Mouse (Mus musculus) forebrain, embryonic 11.5 days (tissue): Measurements from ENCODE around the gene Mat2a. TPM values are rescaled to one million over a fixed set of nuclear protein-coding genes. Genes with fewer than 3 reads are reported as not detected.
"Not testable (repeated sequence)": the region's sequence is repeated elsewhere in the genome, so short reads cannot be mapped to it uniquely, and the experiment has no call there.

Experiments used
- ATAC-seq: fragments of 200-750 bp; cut with Nextera tagmentation; replicated peaks from 2 replicates; pipeline ENCODE4 v1.8.0; 2017; ENCODE audit warnings: moderate TSS enrichment; ENCODE audit not compliant: low FRiP score
- DNase-seq: peaks from one replicate; pipeline ENCODE4 v3.0.0-alpha.2; 2017; ENCODE audit warnings: low spot score
- H3K27ac ChIP-seq: fragments of 300-500 bp; sonication (generic); 2 replicates; pipeline ENCODE4 v1.5.1; 2014; ENCODE audit warnings: low read depth, low read length
- H3K27me3 ChIP-seq: fragments of 300-500 bp; sonication (generic); 2 replicates; pipeline ENCODE4 v1.6.1; 2014; ENCODE audit warnings: mild to moderate bottlenecking, low read length, mixed read lengths; ENCODE audit not compliant: control insufficient read depth, insufficient read depth
- H3K36me3 ChIP-seq: fragments of 300-500 bp; sonication (generic); 2 replicates; pipeline ENCODE4 v1.6.1; 2014; ENCODE audit warnings: mild to moderate bottlenecking, low read length, moderate library complexity, mixed read lengths; ENCODE audit not compliant: control insufficient read depth, insufficient read depth
- H3K4me1 ChIP-seq: fragments of 300-500 bp; sonication (generic); replicated peaks from 2 replicates; pipeline ENCODE4 v1.6.1; 2014; ENCODE audit warnings: low read length, mixed read lengths; ENCODE audit not compliant: control insufficient read depth, insufficient read depth
- H3K4me2 ChIP-seq: fragments of 300-500 bp; sonication (generic); 2 replicates; pipeline ENCODE4 v1.6.1; 2014; ENCODE audit warnings: low read depth, mild to moderate bottlenecking, low read length, moderate library complexity, mixed read lengths; ENCODE audit not compliant: severe bottlenecking
- H3K4me3 ChIP-seq: fragments of 300-500 bp; sonication (generic); 2 replicates; pipeline ENCODE4 v1.5.1; 2014; ENCODE audit warnings: low read depth, low read length
- H3K9ac ChIP-seq: fragments of 300-500 bp; sonication (generic); 2 replicates; pipeline ENCODE4 v1.6.1; 2014; ENCODE audit warnings: low read length
- H3K9me3 ChIP-seq: fragments of 300-500 bp; sonication (generic); 2 replicates; pipeline ENCODE4 v1.6.1; 2016; ENCODE audit warnings: low read length, mixed read lengths; ENCODE audit not compliant: control insufficient read depth
- WGBS: fragments of 180-500 bp; shearing (Covaris S2); extraction: QIAGEN DNeasy Blood & Tissue Kit; methylation state at CpG from one replicate; pipeline ENCODE4 v1.1.7; 2014; 5-methylcytosine and 5-hydroxymethylcytosine counted together
- polyA plus RNA-seq: library from polyadenylated mRNA; unstranded; fragments of >200 nt; fragmentation: Nextera tagmentation; extraction: Ambion mirVana; gene quantifications from 2 replicates; pipeline ENCODE4 v1.2.1, GENCODE M21; 2014

Mat2a gene
- polyA plus RNA-seq, 1 experiment from 2014 or later = 504 TPM

DNA sequence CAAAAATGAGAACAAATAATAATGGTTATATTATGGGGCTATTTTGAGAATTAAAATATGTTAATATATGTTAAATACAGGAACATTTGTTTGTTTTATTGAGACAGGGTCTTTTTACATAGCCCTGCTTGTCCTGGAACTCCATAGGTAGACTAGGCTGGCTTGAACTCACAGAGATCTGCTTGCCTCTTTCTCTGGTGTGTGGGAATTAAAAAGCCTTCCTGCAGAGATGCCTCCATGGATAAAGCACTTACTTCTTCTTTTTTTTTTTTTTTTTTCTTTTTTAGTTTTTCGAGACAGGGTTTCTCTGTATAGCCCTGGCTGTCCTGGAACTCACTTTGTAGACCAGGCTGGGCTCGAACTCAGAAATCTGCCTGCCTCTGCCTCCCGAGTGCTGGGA, 39.3 kb upstream of the Mat2a start:
- H3K4me3 ChIP-seq, H3K27me3 ChIP-seq, H3K27ac ChIP-seq, DNase-seq, H3K9me3 ChIP-seq, H3K36me3 ChIP-seq, H3K4me1 ChIP-seq, H3K4me2 ChIP-seq, ATAC-seq, H3K9ac ChIP-seq: not testable (repeated sequence)
- WGBS = 81% methylated on average over 3 of the region's 3 CpGs

DNA sequence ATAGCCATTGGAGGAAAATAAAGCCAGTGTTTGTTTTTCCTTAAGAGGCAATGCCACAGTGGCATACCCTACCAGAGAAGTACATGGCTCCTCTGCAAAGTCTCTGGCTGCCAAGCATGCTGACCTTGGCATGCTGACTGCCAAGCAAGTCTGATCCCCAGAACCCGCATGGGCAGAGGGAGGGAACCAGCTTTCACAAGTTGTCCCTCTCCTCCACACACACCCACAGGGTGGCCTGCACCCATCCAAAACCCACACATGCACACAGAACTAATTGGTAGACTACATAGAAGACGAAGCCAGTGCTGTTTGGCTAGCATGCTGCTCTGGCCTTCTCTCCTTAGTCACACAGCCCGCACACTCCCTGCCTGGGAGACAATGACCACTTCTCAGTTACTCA, 38.3 kb upstream of the Mat2a start:
- no peak overlapping the region for H3K27ac ChIP-seq
- no peaks in the 10 kb centered on the region for H3K36me3 ChIP-seq
- H3K4me2 ChIP-seq = no peak overlapping the region
- no peaks in the 10 kb centered on the region for H3K9me3 ChIP-seq
- DNase-seq (no peak), ATAC-seq (no peak)
- no peak overlapping the region for H3K4me3 ChIP-seq
- no peaks in the 10 kb centered on the region for H3K27me3 ChIP-seq
- no peak overlapping the region for H3K9ac ChIP-seq
- no peaks in the 10 kb centered on the region for H3K4me1 ChIP-seq
- WGBS = 90% methylated on average over 3 of the region's 3 CpGs

DNA sequence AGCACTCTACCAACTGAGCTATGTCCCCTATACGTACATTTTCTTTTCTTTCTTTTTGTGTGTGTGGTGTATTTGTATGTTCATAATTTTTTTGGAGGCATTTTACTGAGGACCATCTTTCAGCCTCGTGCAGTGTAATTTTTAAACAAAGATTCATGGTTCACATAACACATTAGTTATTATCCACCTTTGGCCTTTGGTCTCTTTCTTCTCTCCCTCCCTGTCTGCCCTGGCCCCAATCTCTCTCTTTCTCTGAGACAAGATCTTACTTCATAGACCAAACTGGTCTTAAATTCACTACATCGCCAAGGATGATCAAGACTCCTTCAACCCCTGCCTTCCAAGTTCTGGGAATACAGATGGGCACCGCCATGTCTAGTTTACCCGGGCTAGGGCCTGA, 37.5 kb upstream of the Mat2a start:
- H3K27me3 ChIP-seq = no peaks in the 10 kb centered on the region
- no peaks in the 10 kb centered on the region for H3K36me3 ChIP-seq
- no peaks in the 10 kb centered on the region for H3K4me1 ChIP-seq
- no peak for ATAC-seq
- H3K27ac ChIP-seq = no peak overlapping the region
- H3K4me2 ChIP-seq = no peak overlapping the region
- no peak overlapping the region for H3K9ac ChIP-seq
- no peaks in the 10 kb centered on the region for H3K9me3 ChIP-seq
- WGBS = 91% methylated on average over 5 of the region's 5 CpGs
- no peak overlapping the region for H3K4me3 ChIP-seq
- DNase-seq = no peak

DNA sequence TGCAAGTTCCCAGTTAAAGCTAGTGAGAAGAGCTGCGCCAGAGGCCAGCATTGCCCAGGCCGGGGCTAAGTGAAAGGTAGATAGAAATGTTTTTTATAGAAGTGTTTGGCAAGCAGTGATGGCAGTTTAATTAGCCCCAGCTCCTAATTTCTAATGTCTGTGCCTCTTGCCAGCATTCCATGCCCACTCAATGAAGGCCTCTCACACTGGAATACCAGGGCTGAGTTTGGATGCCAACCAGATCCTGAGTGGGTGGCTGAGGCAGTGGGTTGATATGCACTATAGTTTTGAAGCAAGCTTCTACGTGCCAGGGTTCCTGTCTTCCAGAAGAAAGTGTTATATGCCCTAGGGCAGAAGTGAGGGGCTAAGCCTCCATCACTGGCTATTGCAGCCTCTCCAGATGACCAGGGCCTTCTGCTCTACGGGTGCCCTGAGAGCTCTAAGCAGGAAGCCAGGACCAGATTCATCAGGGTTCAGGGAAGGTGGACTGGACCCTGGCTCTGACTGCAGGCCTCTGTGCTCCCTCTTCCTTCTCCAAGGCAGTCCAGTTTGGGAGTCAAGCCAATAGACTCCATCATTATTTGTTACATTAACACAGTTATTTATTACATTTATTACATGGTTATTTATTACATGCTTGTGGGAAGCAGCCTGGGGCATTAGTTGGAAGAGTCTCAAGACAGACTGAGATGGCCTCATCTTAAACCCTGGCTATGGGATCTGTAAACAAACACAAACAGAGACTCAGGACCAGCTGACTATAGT, 36.0 kb upstream of the Mat2a start:
- H3K27ac ChIP-seq = no peak overlapping the region
- ATAC-seq = no peak
- no peak overlapping the region for H3K4me2 ChIP-seq
- no peaks in the 10 kb centered on the region for H3K36me3 ChIP-seq
- 85% methylated on average over 4 of the region's 4 CpGs for WGBS
- DNase-seq = no peak
- H3K27me3 ChIP-seq = no peaks in the 10 kb centered on the region
- no peaks in the 10 kb centered on the region for H3K9me3 ChIP-seq
- H3K4me1 ChIP-seq = no peaks in the 10 kb centered on the region
- no peak overlapping the region for H3K4me3 ChIP-seq
- no peak overlapping the region for H3K9ac ChIP-seq

DNA sequence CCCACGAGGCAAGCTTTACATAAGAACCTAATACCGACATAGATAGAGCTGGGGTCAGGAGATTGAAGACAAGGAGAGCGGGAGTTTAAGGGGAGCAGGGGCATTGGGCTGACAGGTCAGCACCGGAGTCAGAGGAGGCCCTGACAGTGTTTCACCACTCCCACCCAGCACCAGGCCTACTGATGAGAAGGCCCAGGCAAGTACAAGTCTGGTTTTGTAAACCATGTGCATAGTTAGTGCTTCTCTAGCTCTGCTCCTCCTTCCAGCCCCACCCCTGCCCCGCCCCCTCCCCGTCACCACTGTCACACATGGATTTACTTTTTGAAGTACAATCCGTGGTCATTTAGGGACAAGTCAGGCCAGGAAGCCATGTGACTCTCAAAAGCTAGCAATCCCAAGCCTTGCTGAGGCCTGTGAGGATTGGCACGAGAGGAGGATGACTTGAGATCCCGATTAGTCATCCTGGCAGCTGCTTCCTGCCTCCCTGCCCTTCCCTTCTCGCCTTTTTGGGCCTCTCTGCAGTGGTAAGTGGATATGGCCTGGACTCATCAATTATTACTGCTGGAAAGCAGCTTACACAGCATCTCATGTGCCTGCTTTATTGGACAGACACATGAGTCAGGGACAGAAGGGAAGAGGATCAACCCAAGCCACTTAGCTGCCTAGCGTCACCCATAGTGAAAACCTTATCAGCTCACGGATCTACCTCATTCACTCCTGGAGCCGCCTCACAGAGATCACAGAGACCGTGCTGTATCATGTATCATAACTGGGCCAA, 34.1 kb upstream of the Mat2a start:
- no peaks in the 10 kb centered on the region for H3K27me3 ChIP-seq
- no peaks in the 10 kb centered on the region for H3K4me1 ChIP-seq
- no peaks in the 10 kb centered on the region for H3K9me3 ChIP-seq
- no peak overlapping the region for H3K4me3 ChIP-seq
- H3K9ac ChIP-seq = no peak overlapping the region
- H3K27ac ChIP-seq = no peak overlapping the region
- H3K36me3 ChIP-seq = no peaks in the 10 kb centered on the region
- ATAC-seq (no peak), DNase-seq (no peak)
- WGBS = 70% methylated on average over 14 of the region's 14 CpGs
- no peak overlapping the region for H3K4me2 ChIP-seq

GRCm38 (mm10) chr6:72466171-72466570, 26.8 kb upstream of the Mat2a start:
- WGBS = 91% methylated on average over 4 of the region's 4 CpGs
- ATAC-seq (no peak), DNase-seq (no peak)
- Histone ChIP-seq H3K27me3 (no peaks in the 10 kb centered on the region), H3K4me3 (no peak overlapping the region), H3K4me2 (no peak overlapping the region), H3K9ac (no peak overlapping the region), H3K9me3 (no peaks in the 10 kb centered on the region), H3K36me3 (no peaks in the 10 kb centered on the region), H3K27ac (no peak overlapping the region), H3K4me1 (no peaks in the 10 kb centered on the region)

- 83% methylated on average over 8 of the region's 8 CpGs for WGBS
- no peaks in the 10 kb centered on the region for H3K27me3 ChIP-seq
- ATAC-seq (no peak), DNase-seq (no peak)
- H3K4me2 ChIP-seq = no peak overlapping the region
- H3K9me3 ChIP-seq = no peaks in the 10 kb centered on the region
- H3K4me1 ChIP-seq = no peaks in the 10 kb centered on the region
- no peak overlapping the region for H3K9ac ChIP-seq
- H3K36me3 ChIP-seq = no peaks in the 10 kb centered on the region
- H3K4me3 ChIP-seq = no peak overlapping the region
- no peak overlapping the region for H3K27ac ChIP-seq
Observed at GRCm38 (mm10) chr6:72465361-72466157, 26.2 kb upstream of the Mat2a start.

DNA sequence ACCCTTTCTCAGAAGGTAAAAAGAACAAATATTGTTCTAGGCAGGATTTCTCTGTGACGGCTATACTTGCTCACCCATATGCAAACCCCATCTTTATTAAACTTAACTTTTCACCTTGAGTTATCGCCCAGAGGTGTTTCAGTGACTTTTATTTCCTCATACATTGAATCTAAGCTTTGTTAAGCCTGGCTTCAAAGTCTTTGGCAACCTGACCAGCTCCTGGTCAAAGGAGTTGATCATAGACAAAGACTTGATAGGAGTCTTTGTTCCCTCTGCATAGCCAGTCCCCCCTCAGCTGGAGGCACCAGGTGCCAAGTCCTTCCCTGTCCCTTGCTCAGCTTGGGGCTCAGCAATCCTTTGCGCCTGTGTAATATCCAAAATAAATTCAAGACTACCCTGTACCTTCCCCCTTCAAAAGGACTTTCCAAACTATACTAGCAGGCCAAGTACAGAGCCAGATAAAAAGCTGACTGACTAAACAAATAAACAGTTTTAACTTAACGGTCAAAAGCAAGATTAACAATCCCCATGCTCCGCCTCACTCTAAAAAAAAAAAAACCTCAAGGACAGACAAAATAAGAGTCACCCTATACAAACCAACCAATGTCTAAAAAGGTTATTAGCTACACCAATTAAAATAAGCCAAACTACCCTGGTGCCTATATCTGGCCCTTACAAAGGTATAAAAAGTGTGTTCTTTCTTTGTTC, 23.3 kb upstream of the Mat2a start:
- not testable (repeated sequence) for H3K4me1 ChIP-seq, H3K4me2 ChIP-seq, H3K27ac ChIP-seq, H3K27me3 ChIP-seq, H3K9me3 ChIP-seq, H3K4me3 ChIP-seq, H3K36me3 ChIP-seq, ATAC-seq, H3K9ac ChIP-seq, DNase-seq
- 85% methylated on average over 5 of the region's 5 CpGs for WGBS
